Mouse (Mus musculus): Measurements from ENCODE around the gene Cacna1e.

Gene Cacna1e

GRCm38 (mm10) chr1:154500869-154501268 lies 383.4 kb downstream of the Cacna1e start:
- TF ChIP-seq GATA4 (IDR thresholded peaks at IDR 0.05; ENCODE audit: insufficient replicate concordance, low read length): no peak

- TF ChIP-seq GATA4 (IDR thresholded peaks at IDR 0.05; ENCODE audit: insufficient replicate concordance, low read length): no peak
Observed at GRCm38 (mm10) chr1:154500187-154500866, 384.0 kb downstream of the Cacna1e start.

- TF ChIP-seq GATA4 (IDR thresholded peaks at IDR 0.05; ENCODE audit: insufficient replicate concordance, low read length): no peak
Observed at GRCm38 (mm10) chr1:154498821-154499220, 385.5 kb downstream of the Cacna1e start.

GRCm38 (mm10) chr1:154491071-154491470 lies 393.2 kb downstream of the Cacna1e start:
- no peak for TF ChIP-seq GATA4 (IDR thresholded peaks at IDR 0.05; ENCODE audit: insufficient replicate concordance, low read length)

- no peak for TF ChIP-seq GATA4 (IDR thresholded peaks at IDR 0.05; ENCODE audit: insufficient replicate concordance, low read length)
Observed at GRCm38 (mm10) chr1:154476671-154477070, 407.6 kb downstream of the Cacna1e start.

- no peak for TF ChIP-seq GATA4 (IDR thresholded peaks at IDR 0.05; ENCODE audit: insufficient replicate concordance, low read length)
Observed at GRCm38 (mm10) chr1:154475706-154476105, 408.6 kb downstream of the Cacna1e start.

- no peak for TF ChIP-seq GATA4 (IDR thresholded peaks at IDR 0.05; ENCODE audit: insufficient replicate concordance, low read length)
Observed at GRCm38 (mm10) chr1:154474156-154474555, 410.1 kb downstream of the Cacna1e start.

- no peak for TF ChIP-seq GATA4 (IDR thresholded peaks at IDR 0.05; ENCODE audit: insufficient replicate concordance, low read length)
Observed at GRCm38 (mm10) chr1:154467265-154467664, 417.0 kb downstream of the Cacna1e start.

GRCm38 (mm10) chr1:154461521-154461920 lies 422.8 kb downstream of the Cacna1e start:
- no peak for TF ChIP-seq GATA4 (IDR thresholded peaks at IDR 0.05; ENCODE audit: insufficient replicate concordance, low read length)

- no peak for TF ChIP-seq GATA4 (IDR thresholded peaks at IDR 0.05; ENCODE audit: insufficient replicate concordance, low read length)
Observed at GRCm38 (mm10) chr1:154460067-154460466, 424.2 kb downstream of the Cacna1e start.

GRCm38 (mm10) chr1:154458601-154459000 lies 425.7 kb downstream of the Cacna1e start:
- TF ChIP-seq GATA4 (IDR thresholded peaks at IDR 0.05; ENCODE audit: insufficient replicate concordance, low read length): no peak

GRCm38 (mm10) chr1:154450799-154451198 lies 433.5 kb downstream of the Cacna1e start:
- no peak for TF ChIP-seq GATA4 (IDR thresholded peaks at IDR 0.05; ENCODE audit: insufficient replicate concordance, low read length)

GRCm38 (mm10) chr1:154446456-154446855 lies 437.8 kb downstream of the Cacna1e start:
- no peak for TF ChIP-seq GATA4 (IDR thresholded peaks at IDR 0.05; ENCODE audit: insufficient replicate concordance, low read length)

- TF ChIP-seq GATA4 (IDR thresholded peaks at IDR 0.05; ENCODE audit: insufficient replicate concordance, low read length): no peak
Observed at GRCm38 (mm10) chr1:154433520-154433919, 450.8 kb downstream of the Cacna1e start.

- no peak for TF ChIP-seq GATA4 (IDR thresholded peaks at IDR 0.05; ENCODE audit: insufficient replicate concordance, low read length)
Observed at GRCm38 (mm10) chr1:154433112-154433511, 451.2 kb downstream of the Cacna1e start.

- TF ChIP-seq GATA4 (IDR thresholded peaks at IDR 0.05; ENCODE audit: insufficient replicate concordance, low read length): no peak
Observed at GRCm38 (mm10) chr1:154428276-154428675, 456.0 kb downstream of the Cacna1e start.

GRCm38 (mm10) chr1:154418278-154418677 lies 466.0 kb downstream of the Cacna1e start:
- TF ChIP-seq GATA4 (IDR thresholded peaks at IDR 0.05; ENCODE audit: insufficient replicate concordance, low read length): no peak

Measured in liver, adult (tissue).